Mouse (Mus musculus) C2C12 (cell line): ENCODE measurements around the gene AU041133.
"Not testable (repeated sequence)": the region's sequence is repeated elsewhere in the genome, so short reads cannot be mapped to it uniquely, and the experiment has no call there.

Experiments
- CTCF ChIP-seq: IDR thresholded peaks from one replicate; pipeline ENCODE4 v1.5.1; 2011; ENCODE audit not compliant: control insufficient read depth, insufficient read depth, insufficient read length
- FOSL1 ChIP-seq: IDR thresholded peaks from one replicate; pipeline ENCODE4 v1.8.0; 2011; ENCODE audit warnings: mild to moderate bottlenecking, low read length; ENCODE audit not compliant: poor library complexity, insufficient read depth, severe bottlenecking
- MAX ChIP-seq: IDR thresholded peaks from one replicate; pipeline ENCODE4 v1.6.1; 2011; ENCODE audit warnings: mild to moderate bottlenecking, control low read depth

GRCm38 (mm10) chr10:82083622-82083971 lies 44.2 kb upstream of the AU041133 start:
- not testable (repeated sequence) for TF ChIP-seq CTCF, MAX, FOSL1
